Mouse (Mus musculus): Measurements from ENCODE around the gene Ubxn11.

DNA sequence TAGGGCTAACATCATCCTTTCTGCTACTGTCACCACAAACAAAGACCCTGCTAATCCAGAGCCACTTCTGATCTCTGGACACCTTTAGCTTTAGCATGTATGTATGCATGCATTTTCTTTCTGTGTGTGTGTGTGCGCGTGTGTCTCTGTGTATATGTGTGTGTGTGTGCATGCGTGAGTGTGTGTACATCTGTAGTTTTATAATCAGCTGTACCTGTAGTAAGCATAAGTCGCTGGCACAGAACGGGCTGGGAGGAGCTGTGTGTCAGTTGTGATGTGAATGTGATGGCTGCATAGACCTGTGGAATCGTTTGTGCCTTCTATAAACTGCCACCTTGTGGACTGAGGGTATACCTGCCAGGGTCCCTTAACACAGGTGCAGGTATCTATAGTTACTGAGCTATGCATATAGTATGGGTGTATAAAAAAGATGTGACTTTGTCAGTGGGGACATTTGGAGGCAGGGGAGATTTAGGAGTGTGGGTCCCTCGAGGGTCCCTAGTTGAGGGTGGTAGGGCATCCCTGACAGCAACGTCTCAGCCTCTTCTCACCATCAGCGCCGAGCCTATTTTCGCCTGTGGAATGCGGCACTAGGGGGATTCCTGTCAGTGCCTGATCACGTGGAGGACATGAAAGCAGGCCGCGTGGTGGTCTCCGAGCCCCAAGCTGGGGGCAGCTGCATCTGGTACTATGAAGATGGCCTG is 11.7 kb upstream of the Ubxn11 start:
- TF ChIP-seq CTCF (IDR thresholded peaks at IDR 0.05; ENCODE audit: low read depth), result 0 out of 2 replicates have a peak, but pooled peaks have one; percentile 6
- TF ChIP-seq EP300 (optimal IDR thresholded peaks at IDR 0.05), result no peak
